Mouse (Mus musculus) ES-Bruce4 (cell line): ENCODE data around the gene Olfr765. TPM values are rescaled to one million over a fixed set of nuclear protein-coding genes. Genes with fewer than 3 reads are reported as not detected.

Experiments
- H3K27ac ChIP-seq: 2 replicates; pipeline ENCODE4 v1.5.1; 2012; ENCODE audit warnings: low read length, inconsistent platforms; ENCODE audit not compliant: insufficient read depth
- H3K27me3 ChIP-seq: 2 replicates; pipeline ENCODE4 v1.6.1; 2012; ENCODE audit warnings: mild to moderate bottlenecking, low read length, inconsistent platforms; ENCODE audit not compliant: control insufficient read depth, poor library complexity, insufficient read depth, severe bottlenecking
- H3K36me3 ChIP-seq: 2 replicates; pipeline ENCODE4 v1.6.1; 2012; ENCODE audit warnings: inconsistent platforms, mild to moderate bottlenecking, low read length, moderate library complexity; ENCODE audit not compliant: control insufficient read depth, poor library complexity, insufficient read depth, severe bottlenecking
- H3K4me1 ChIP-seq: one replicate; pipeline ENCODE4 v1.8.1; 2011; ENCODE audit warnings: low read length; ENCODE audit not compliant: control insufficient read depth, insufficient read depth
- H3K4me3 ChIP-seq: 2 replicates; pipeline ENCODE4 v1.5.1; 2011; ENCODE audit warnings: low read depth, mild to moderate bottlenecking, low read length
- H3K9ac ChIP-seq: 2 replicates; pipeline ENCODE4 v1.6.1; 2012; ENCODE audit warnings: low read depth, mild to moderate bottlenecking, inconsistent platforms; ENCODE audit not compliant: poor library complexity, severe bottlenecking
- H3K9me3 ChIP-seq: replicated peaks from 2 replicates; pipeline ENCODE4 v1.6.1; 2012; ENCODE audit warnings: mild to moderate bottlenecking, low read length, inconsistent platforms; ENCODE audit not compliant: control insufficient read depth, poor library complexity, insufficient read depth, severe bottlenecking
- CTCF ChIP-seq: IDR thresholded peaks from one replicate; pipeline ENCODE4 v1.8.1; 2011; ENCODE audit warnings: low read depth, low read length
- EP300 ChIP-seq: IDR thresholded peaks from 2 replicates; pipeline ENCODE4 v1.6.1; 2011; ENCODE audit warnings: low read depth, low read length; ENCODE audit not compliant: insufficient read depth
- POLR2A ChIP-seq: IDR thresholded peaks from one replicate; pipeline ENCODE4 v1.8.1; 2011; ENCODE audit warnings: low read length; ENCODE audit not compliant: insufficient read depth
- polyA plus RNA-seq: library from polyadenylated mRNA; stranded (reverse); fragments of >200 nt; gene quantifications from 2 replicates; pipeline ENCODE4 v1.2.4, GENCODE M21; 2011; ENCODE audit warnings: low read depth; ENCODE audit not compliant: missing spikeins, insufficient read depth, insufficient read length

Olfr765 gene
- polyA plus RNA-seq, 1 experiment = not detected

DNA sequence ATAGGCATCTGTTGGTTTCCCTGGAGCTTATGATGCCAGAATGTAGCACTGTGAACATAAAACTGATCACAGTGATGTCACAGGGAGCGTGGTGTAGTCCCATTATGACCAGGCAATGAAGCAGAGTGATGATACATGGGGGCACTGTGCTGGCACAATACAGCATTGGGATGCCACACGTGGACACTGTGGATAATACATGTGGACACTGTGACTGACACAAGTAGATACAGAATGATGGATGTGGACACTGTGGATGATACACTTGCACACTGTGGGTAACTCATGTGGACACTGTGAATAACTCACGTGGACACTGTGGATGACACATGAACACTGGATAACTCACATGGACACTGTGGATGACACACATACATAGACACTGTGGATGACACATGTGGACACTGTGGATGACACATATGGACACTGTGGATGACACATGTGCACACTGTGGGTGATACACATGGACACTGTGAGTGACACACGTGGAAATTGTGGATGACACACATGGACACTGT lies 53.2 kb downstream of the Olfr765 start:
- no peaks in the 10 kb centered on the region for H3K36me3 ChIP-seq
- H3K9ac ChIP-seq = no peak overlapping the region
- no peaks in the 10 kb centered on the region for H3K27me3 ChIP-seq
- no peak overlapping the region for H3K4me3 ChIP-seq
- no peaks in the 10 kb centered on the region for H3K4me1 ChIP-seq
- H3K9me3 ChIP-seq = no peaks in the 10 kb centered on the region
- H3K27ac ChIP-seq = no peak overlapping the region
- TF ChIP-seq POLR2A (no peak), EP300 (no peak), CTCF (no peak)

DNA sequence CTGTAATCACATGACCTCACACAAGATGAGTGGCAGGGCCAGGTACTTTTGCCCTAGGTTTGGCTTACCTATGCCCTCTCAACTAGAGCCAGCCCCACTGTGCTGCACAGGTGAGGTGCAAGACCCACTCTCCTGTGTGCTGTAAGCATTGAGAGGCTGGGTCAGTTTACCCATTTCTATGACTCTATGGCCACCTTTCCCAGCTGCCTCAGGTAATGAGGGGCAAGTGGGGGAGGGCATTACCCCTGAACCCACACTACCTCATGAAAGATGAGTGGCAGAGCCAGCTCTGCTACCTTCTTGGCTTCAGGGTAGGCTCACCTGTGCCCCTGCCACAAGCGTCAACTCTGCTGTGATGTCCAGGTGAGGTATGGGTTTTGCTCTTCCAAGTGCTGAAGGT lies 54.0 kb downstream of the Olfr765 start:
- no peak overlapping the region for H3K9ac ChIP-seq
- H3K4me3 ChIP-seq = no peak overlapping the region
- no peaks in the 10 kb centered on the region for H3K36me3 ChIP-seq
- no peaks in the 10 kb centered on the region for H3K4me1 ChIP-seq
- H3K9me3 ChIP-seq = no peaks in the 10 kb centered on the region
- H3K27me3 ChIP-seq = no peaks in the 10 kb centered on the region
- H3K27ac ChIP-seq = no peak overlapping the region
- no peak for TF ChIP-seq CTCF
- TF ChIP-seq EP300 = no peak
- no peak for TF ChIP-seq POLR2A

Other genes starting within 250 kb of the Olfr765 start
- 41.3 and 45.5 TPM in 2 replicates for gene Dnajc14, start 245.9 kb downstream of the Olfr765 start, polyA plus RNA-seq
- 12.3 and 12.6 TPM in 2 replicates for gene Tmem198b, start 245.6 kb downstream of the Olfr765 start, polyA plus RNA-seq
- gene Sarnp, start 232.7 kb downstream of the Olfr765 start, polyA plus RNA-seq = 269 and 288 TPM in 2 replicates
- gene Ormdl2, start 228.4 kb downstream of the Olfr765 start, polyA plus RNA-seq = 63.2 and 69.2 TPM in 2 replicates
- 2.8 and 3.0 TPM in 2 replicates for gene Gdf11, start 158.3 kb downstream of the Olfr765 start, polyA plus RNA-seq
- gene Cd63, start 149.0 kb downstream of the Olfr765 start, polyA plus RNA-seq = 116 and 130 TPM in 2 replicates
- 3.5 and 3.9 TPM in 2 replicates for gene Rdh5, start 127.1 kb downstream of the Olfr765 start, polyA plus RNA-seq
- gene Bloc1s1, start 126.0 kb downstream of the Olfr765 start, polyA plus RNA-seq = 36.7 and 44.5 TPM in 2 replicates
- gene Itga7, start 116.2 kb downstream of the Olfr765 start, polyA plus RNA-seq = 1.6 and 3.2 TPM in 2 replicates
- not detected in 2 replicates for gene Mettl7b, start 89.0 kb downstream of the Olfr765 start, polyA plus RNA-seq
- not detected in 2 replicates for gene Olfr9, start 60.6 kb downstream of the Olfr765 start, polyA plus RNA-seq
- gene Olfr763, start 39.2 kb downstream of the Olfr765 start, polyA plus RNA-seq = not detected in 2 replicates
- not detected in 2 replicates for gene Olfr764-ps1, start 10.1 kb downstream of the Olfr765 start, polyA plus RNA-seq
- not detected in 2 replicates for gene Olfr766-ps1, start 19.0 kb upstream of the Olfr765 start, polyA plus RNA-seq
- gene Olfr767, start 32.9 kb upstream of the Olfr765 start, polyA plus RNA-seq = not detected in 2 replicates
- gene Olfr768, start 49.4 kb upstream of the Olfr765 start, polyA plus RNA-seq = not detected in 2 replicates
- not detected in 2 replicates for gene Olfr769, start 67.9 kb upstream of the Olfr765 start, polyA plus RNA-seq
- gene Olfr770, start 89.0 kb upstream of the Olfr765 start, polyA plus RNA-seq = not detected in 2 replicates
- not detected in 2 replicates for gene Olfr771, start 114.8 kb upstream of the Olfr765 start, polyA plus RNA-seq
- not detected in 2 replicates for gene Olfr772, start 127.9 kb upstream of the Olfr765 start, polyA plus RNA-seq
- not detected in 2 replicates for gene Olfr773, start 137.4 kb upstream of the Olfr765 start, polyA plus RNA-seq
- not detected in 2 replicates for gene Olfr774, start 186.2 kb upstream of the Olfr765 start, polyA plus RNA-seq
- not detected in 2 replicates for gene Olfr775, start 198.4 kb upstream of the Olfr765 start, polyA plus RNA-seq
- not detected in 2 replicates for gene Olfr776, start 209.1 kb upstream of the Olfr765 start, polyA plus RNA-seq
- not detected in 2 replicates for gene Olfr777, start 221.5 kb upstream of the Olfr765 start, polyA plus RNA-seq